12 mouse cellular contexts compared by ENCODE assay signal in genomic region chr13:105443339-105443738, GRCm38 (mm10). TPM values are rescaled to one million over a fixed set of nuclear protein-coding genes. Genes with fewer than 3 reads are reported as not detected.
A peak's percentile ranks its signal among the peaks of the same experiment; 100 is the strongest.
DNase-seq lines count a peak whose midpoint lies in the region; ATAC-seq and TF ChIP-seq lines count a peak whose summit lies in the region.
"Had no signal": no experiment of that assay in that cellular context is flagged by ENCODE, and none has a peak within 500 bp of the region (broad histone marks: within the 10 kb centered on the region; RNA-seq: fewer than 3 reads in every experiment).

Gene Htr1a, plus strand, starts transcription at chr13:105443639.

- no peaks in the 10 kb centered on the region for H3K36me3 ChIP-seq in embryonic facial prominence, embryonic 15.5 days
- no peaks in the 10 kb centered on the region for H3K36me3 ChIP-seq in hindbrain, postnatal 0 days (ENCODE audit: insufficient read depth, low read length)
- no peaks in the 10 kb centered on the region for H3K36me3 ChIP-seq in midbrain, postnatal 0 days (ENCODE audit: insufficient read depth, low read length)
- no peaks in the 10 kb centered on the region for H3K36me3 ChIP-seq in lung, postnatal 0 days (ENCODE audit: insufficient read depth, low read length)
- H3K36me3 ChIP-seq: heart, embryonic 15.5 days had no signal

- no peak within 1 kb of the TSS for H3K9ac ChIP-seq in embryonic facial prominence, embryonic 15.5 days
- peak within 1 kb of the TSS; percentile 33; the same call in 1 of the 2 replicates for H3K9ac ChIP-seq in hindbrain, postnatal 0 days (replicated peaks; ENCODE audit: low read length)
- peak within 1 kb of the TSS; percentile 25; the same call in 1 of the 2 replicates for H3K9ac ChIP-seq in midbrain, postnatal 0 days (replicated peaks; ENCODE audit: low read length, poor library complexity, severe bottlenecking)
- H3K9ac ChIP-seq in lung, postnatal 0 days (replicated peaks; ENCODE audit: low read depth): no peak within 1 kb of the TSS
- H3K9ac ChIP-seq: heart, embryonic 15.5 days had no signal

- DNase-seq in left cerebral cortex, adult 8-10 months (ENCODE audit: low spot score in 2 of 2): no peak
- no peak for DNase-seq in left cerebral cortex, postnatal 4 days
- DNase-seq in hindbrain, postnatal 0 days (ENCODE audit: low spot score): no peak
- no peak for DNase-seq in midbrain, postnatal 0 days (ENCODE audit: low spot score)
- no peak for DNase-seq in T-cell, adult 2 months (ENCODE audit: low spot score)
- DNase-seq in adipocyte (ENCODE audit: low spot score): no peak
- no peak for DNase-seq in lung, postnatal 0 days (ENCODE audit: low spot score)
- DNase-seq: cerebellum, adult 8-10 months; lung, adult 18-20 months had no signal

- intact Hi-C loops in left cerebral cortex, postnatal 4 days (cut with DNase I): loop anchor here (5.0 kb wide), 2 partner anchors 839 to 1474 kb away; no protein-coding TSS in a partner anchor

- TF ChIP-seq EP300 in lung, postnatal 0 days (IDR thresholded peaks at IDR 0.05): no peak

- peak within 1 kb of the TSS; percentile 28 for H3K4me2 ChIP-seq in embryonic facial prominence, embryonic 15.5 days (replicated peaks)
- H3K4me2 ChIP-seq in hindbrain, postnatal 0 days (ENCODE audit: low read depth, low read length): peak within 1 kb of the TSS; percentile 74
- H3K4me2 ChIP-seq in midbrain, postnatal 0 days (ENCODE audit: low read depth, low read length, poor library complexity, severe bottlenecking): peak within 1 kb of the TSS; percentile 95
- H3K4me2 ChIP-seq in lung, postnatal 0 days (replicated peaks; ENCODE audit: low read depth, low read length): no peak within 1 kb of the TSS
- H3K4me2 ChIP-seq: heart, embryonic 15.5 days had no signal

- peak within 1 kb of the TSS; percentile 19 for H3K4me3 ChIP-seq in embryonic facial prominence, embryonic 15.5 days (replicated peaks)
- peak within 1 kb of the TSS; percentile 42 for H3K4me3 ChIP-seq in hindbrain, postnatal 0 days (ENCODE audit: low read length)
- H3K4me3 ChIP-seq in midbrain, postnatal 0 days (ENCODE audit: low read depth, low read length): peak within 1 kb of the TSS; percentile 50
- H3K4me3 ChIP-seq in lung, postnatal 0 days (ENCODE audit: low read depth, low read length): no peak within 1 kb of the TSS
- H3K4me3 ChIP-seq: heart, embryonic 15.5 days had no signal

- no peak for TF ChIP-seq CTCF in hindbrain, postnatal 0 days (IDR thresholded peaks at IDR 0.05; ENCODE audit: low read depth)
- TF ChIP-seq CTCF in midbrain, postnatal 0 days (IDR thresholded peaks at IDR 0.05): no peak
- no peak for TF ChIP-seq CTCF in lung, postnatal 0 days (IDR thresholded peaks at IDR 0.05)

- 0 out of 2 replicates have a peak, but pooled peaks cover 5% of the 10 kb centered on the region for H3K4me1 ChIP-seq in embryonic facial prominence, embryonic 15.5 days
- no peaks in the 10 kb centered on the region for H3K4me1 ChIP-seq in hindbrain, postnatal 0 days (ENCODE audit: insufficient read depth, low read length)
- H3K4me1 ChIP-seq in midbrain, postnatal 0 days (ENCODE audit: insufficient read depth, low read length): peaks cover 4% of the 10 kb centered on the region; the same call in 1 of the 2 replicates
- H3K4me1 ChIP-seq in lung, postnatal 0 days (ENCODE audit: insufficient read depth, low read depth, low read length): no peaks in the 10 kb centered on the region
- H3K4me1 ChIP-seq: heart, embryonic 15.5 days had no signal

- peaks cover 47% of the 10 kb centered on the region for H3K27me3 ChIP-seq in embryonic facial prominence, embryonic 15.5 days
- peaks cover 20% of the 10 kb centered on the region for H3K27me3 ChIP-seq in hindbrain, postnatal 0 days (ENCODE audit: insufficient read depth, low read length)
- peaks cover 15% of the 10 kb centered on the region for H3K27me3 ChIP-seq in midbrain, postnatal 0 days (ENCODE audit: insufficient read depth, low read length)
- H3K27me3 ChIP-seq in lung, postnatal 0 days (replicated peaks; ENCODE audit: insufficient read depth, low read length): peaks cover 15% of the 10 kb centered on the region; the same call in 1 of the 2 replicates

- 5% methylated on average over 8 of the region's 8 CpGs for WGBS in embryonic facial prominence, embryonic 15.5 days
- 6% methylated on average over 8 of the region's 8 CpGs for WGBS in hindbrain, postnatal 0 days
- 3% methylated on average over 8 of the region's 8 CpGs for WGBS in midbrain, postnatal 0 days
- WGBS in lung, postnatal 0 days: 8% methylated on average over 8 of the region's 8 CpGs

- ATAC-seq in embryonic facial prominence, embryonic 15.5 days (ENCODE audit: insufficient number of reproducible peaks, low FRiP score, low TSS enrichment, low read depth): no peak
- no peak for ATAC-seq in hindbrain, postnatal 0 days
- ATAC-seq in midbrain, postnatal 0 days (ENCODE audit: low FRiP score): no peak
- no peak for ATAC-seq in lung, postnatal 0 days

- H3K9me3 ChIP-seq in embryonic facial prominence, embryonic 15.5 days (replicated peaks): no peaks in the 10 kb centered on the region
- H3K9me3 ChIP-seq in hindbrain, postnatal 0 days (ENCODE audit: low read length): no peaks in the 10 kb centered on the region
- no peaks in the 10 kb centered on the region for H3K9me3 ChIP-seq in midbrain, postnatal 0 days (ENCODE audit: low read length)
- no peaks in the 10 kb centered on the region for H3K9me3 ChIP-seq in lung, postnatal 0 days (ENCODE audit: low read length)
- H3K9me3 ChIP-seq: heart, embryonic 15.5 days had no signal

- H3K27ac ChIP-seq in embryonic facial prominence, embryonic 15.5 days (replicated peaks): no peak within 1 kb of the TSS
- no peak within 1 kb of the TSS for H3K27ac ChIP-seq in hindbrain, postnatal 0 days
- no peak within 1 kb of the TSS for H3K27ac ChIP-seq in midbrain, postnatal 0 days (ENCODE audit: low read depth, low read length)
- H3K27ac ChIP-seq in lung, postnatal 0 days (ENCODE audit: low read length): no peak within 1 kb of the TSS
- H3K27ac ChIP-seq: heart, embryonic 15.5 days; kidney, postnatal 0 days had no signal

RNA-seq across cellular contexts. Expression of gene Htr1a, which starts in this region (rescaled TPM):
- 10 to 100 TPM; 11.6 to 14.4 (median 12.4) TPM for total RNA-seq in left cerebral cortex, adult 8-10 months (2022)
- 1 to 10 TPM; 6.0 to 8.4 TPM for total RNA-seq in left cerebral cortex, postnatal 4 days (2021)
- 0.33 TPM in 2 replicates for polyA plus RNA-seq in embryonic facial prominence, embryonic 15.5 days (2015; fragmentation: Nextera tagmentation; extraction: Ambion mirVana)
- 9.1 and 9.3 TPM in 2 replicates for total RNA-seq in hindbrain, postnatal 0 days (2014; rRNA removed)
- 3.9 and 4.6 TPM in 2 replicates for polyA plus RNA-seq in hindbrain, postnatal 0 days (2015; fragmentation: Nextera tagmentation; extraction: Ambion mirVana)
- 9.7 and 10.1 TPM in 2 replicates for total RNA-seq in midbrain, postnatal 0 days (2014; rRNA removed)
- polyA plus RNA-seq in midbrain, postnatal 0 days (2015; fragmentation: Nextera tagmentation; extraction: Ambion mirVana): 4.5 and 5.0 TPM in 2 replicates
- polyA plus RNA-seq in lung, postnatal 0 days (2015; fragmentation: Nextera tagmentation; extraction: Ambion mirVana): not detected in 2 replicates
- polyA plus RNA-seq: heart, embryonic 15.5 days; kidney, postnatal 0 days had no signal

Comparison
In these comparisons a context has a peak if more than half of its experiments do, and no peak if none do; other contexts are left out.
1. H3K9ac ChIP-seq: peak in hindbrain, postnatal 0 days (single experiment) and midbrain, postnatal 0 days (single experiment); none in embryonic facial prominence, embryonic 15.5 days (single experiment) and lung, postnatal 0 days (single experiment).